Mouse (Mus musculus) C2C12 (cell line): ENCODE data around the gene Ccdc40.

Experiments
- CTCF ChIP-seq: IDR thresholded peaks from one replicate; pipeline ENCODE4 v1.5.1; 2011; ENCODE audit not compliant: control insufficient read depth, insufficient read depth, insufficient read length
- FOSL1 ChIP-seq: IDR thresholded peaks from one replicate; pipeline ENCODE4 v1.8.0; 2011; ENCODE audit warnings: mild to moderate bottlenecking, low read length; ENCODE audit not compliant: poor library complexity, insufficient read depth, severe bottlenecking
- USF1 ChIP-seq: IDR thresholded peaks from one replicate; pipeline ENCODE4 v1.6.1; 2011; ENCODE audit warnings: low read depth, mild to moderate bottlenecking, control low read depth, moderate library complexity

- peak; percentile 94 for TF ChIP-seq CTCF
- no peak for TF ChIP-seq FOSL1
- peak; percentile 46 for TF ChIP-seq USF1
Observed at GRCm38 (mm10) chr11:119190498-119190897, 37.9 kb upstream of the Ccdc40 start.
